Mouse (Mus musculus) CH12.LX (cell line): ENCODE data around the gene Bend6. TPM values are rescaled to one million over a fixed set of nuclear protein-coding genes. Genes with fewer than 3 reads are reported as not detected.

Experiments
- DNase-seq: peaks from one replicate; pipeline ENCODE4 v3.0.0-alpha.2; 2013; ENCODE audit errors: extremely low read depth
- H3K27ac ChIP-seq: 2 replicates; pipeline ENCODE4 v1.5.1; 2012; ENCODE audit warnings: low read depth, mild to moderate bottlenecking, control low read depth, moderate library complexity; ENCODE audit not compliant: insufficient read depth
- H3K27me3 ChIP-seq: replicated peaks from 2 replicates; pipeline ENCODE3; 2012; ENCODE audit warnings: inconsistent platforms
- H3K36me3 ChIP-seq, 2 experiments: replicated peaks in 1 of 2; 2 replicates each; pipeline versions ENCODE3 to v1.6.1; 2012; ENCODE audit warnings: inconsistent platforms in 1 of 2, low read length in 1 of 2, mild to moderate bottlenecking in 1 of 2, mixed read lengths in 1 of 2, moderate library complexity in 1 of 2; ENCODE audit not compliant: control insufficient read depth in 1 of 2, insufficient read depth in 1 of 2
- H3K4me1 ChIP-seq, 2 experiments: 2 replicates each; pipeline ENCODE4 v1.6.1; 2012; ENCODE audit warnings: inconsistent platforms in 1 of 2, moderate library complexity in 1 of 2; ENCODE audit not compliant: insufficient read depth in 2 of 2, control insufficient read depth in 1 of 2
- H3K4me2 ChIP-seq: 2 replicates; pipeline ENCODE4 v1.6.1; 2012; ENCODE audit warnings: low read depth, mild to moderate bottlenecking, control low read depth; ENCODE audit not compliant: poor library complexity, insufficient read depth, severe bottlenecking
- H3K4me3 ChIP-seq, 3 experiments: fragments of 150-350 bp in 1 of 3; sonication (generic) in 1 of 3; replicated peaks in 1 of 3; 2 replicates each; pipeline versions ENCODE3 to v1.5.1; 2011 to 2012; ENCODE audit warnings: low read depth in 2 of 3, low read length in 2 of 3, mild to moderate bottlenecking in 2 of 3, moderate library complexity in 2 of 3, control low read depth in 1 of 3, improper control_type of control experiment in 1 of 3, inconsistent platforms in 1 of 3, mixed read lengths in 1 of 3; ENCODE audit not compliant: poor library complexity in 1 of 3
- H3K79me2 ChIP-seq: replicated peaks from 2 replicates; pipeline ENCODE4 v1.6.1; 2012; ENCODE audit warnings: mild to moderate bottlenecking, moderate library complexity; ENCODE audit not compliant: control insufficient read depth, poor library complexity, insufficient read depth, severe bottlenecking; ENCODE audit errors: extremely low read depth
- H3K9ac ChIP-seq: 2 replicates; pipeline ENCODE4 v1.6.1; 2012; ENCODE audit warnings: low read depth, mild to moderate bottlenecking, control low read depth, moderate library complexity; ENCODE audit not compliant: insufficient read depth
- H3K9me3 ChIP-seq: replicated peaks from 2 replicates; pipeline ENCODE3; 2012; ENCODE audit warnings: low read length, inconsistent platforms, mixed read lengths
- BHLHE40 ChIP-seq: IDR thresholded peaks from 2 replicates; pipeline ENCODE4 v1.6.1; 2011; ENCODE audit warnings: mild to moderate bottlenecking, low read depth, low read length, improper control_type of control experiment
- CHD2 ChIP-seq: IDR thresholded peaks from 2 replicates; pipeline ENCODE4 v1.6.1; 2011; ENCODE audit warnings: low read length, improper control_type of control experiment
- CTCF ChIP-seq, 2 experiments: IDR thresholded peaks in 1 of 2; conservative IDR thresholded peaks in 1 of 2; 2 replicates each; pipeline ENCODE4 v1.5.1; 2011 to 2012; ENCODE audit warnings: low read depth in 2 of 2, low read length in 2 of 2, improper control_type of control experiment in 1 of 2, inconsistent platforms in 1 of 2, mild to moderate bottlenecking in 1 of 2, moderate library complexity in 1 of 2
- E2F4 ChIP-seq: IDR thresholded peaks from 2 replicates; pipeline ENCODE4 v1.6.1; 2011; ENCODE audit warnings: low read depth, low read length, improper control_type of control experiment; ENCODE audit not compliant: insufficient replicate concordance
- ELF1 ChIP-seq: IDR thresholded peaks from 2 replicates; pipeline ENCODE4 v1.6.1; 2014; ENCODE audit warnings: low read depth, mild to moderate bottlenecking, inconsistent platforms, low read length, improper control_type of control experiment
- IRF4 ChIP-seq: IDR thresholded peaks from 2 replicates; pipeline ENCODE4 v1.6.1; 2014; ENCODE audit warnings: low read depth, mild to moderate bottlenecking, inconsistent platforms, low read length, improper control_type of control experiment
- JUN ChIP-seq: IDR thresholded peaks from 2 replicates; pipeline ENCODE4 v1.6.1; 2011; ENCODE audit warnings: low read depth, mild to moderate bottlenecking, low read length, improper control_type of control experiment, moderate library complexity; ENCODE audit not compliant: insufficient read depth
- JUND ChIP-seq: conservative IDR thresholded peaks from 2 replicates; pipeline ENCODE4 v1.6.1; 2011; ENCODE audit warnings: low read depth, low read length, improper control_type of control experiment
- KAT2A ChIP-seq: IDR thresholded peaks from 2 replicates; pipeline ENCODE4 v1.6.1; 2012; ENCODE audit warnings: low read length, improper control_type of control experiment, inconsistent platforms; ENCODE audit not compliant: insufficient replicate concordance
- MAFK ChIP-seq: IDR thresholded peaks from 2 replicates; pipeline ENCODE4 v1.6.1; 2011; ENCODE audit warnings: low read length, improper control_type of control experiment; ENCODE audit not compliant: insufficient replicate concordance
- MAX ChIP-seq: IDR thresholded peaks from 2 replicates; pipeline ENCODE4 v1.6.1; 2011; ENCODE audit warnings: low read length, improper control_type of control experiment
- MXI1 ChIP-seq: IDR thresholded peaks from 2 replicates; pipeline ENCODE4 v1.6.1; 2011; ENCODE audit warnings: mild to moderate bottlenecking, low read depth, low read length, improper control_type of control experiment
- MYC ChIP-seq: IDR thresholded peaks from 2 replicates; pipeline ENCODE4 v1.6.1; 2011; ENCODE audit warnings: low read depth, mild to moderate bottlenecking, improper control_type of control experiment, low read length
- NELFE ChIP-seq: IDR thresholded peaks from 2 replicates; pipeline ENCODE4 v1.6.1; 2011; ENCODE audit warnings: low read depth, low read length, improper control_type of control experiment
- NRF1 ChIP-seq: IDR thresholded peaks from 2 replicates; pipeline ENCODE4 v1.6.1; 2014; ENCODE audit warnings: low read depth, mild to moderate bottlenecking, inconsistent platforms, low read length, improper control_type of control experiment, moderate library complexity
- PAX5 ChIP-seq: IDR thresholded peaks from 2 replicates; pipeline ENCODE4 v1.6.1; 2012; ENCODE audit warnings: low read length, inconsistent platforms, mixed read lengths
- POLR2A ChIP-seq: IDR thresholded peaks from 2 replicates; pipeline ENCODE4 v1.6.1; 2011; ENCODE audit warnings: low read depth, mild to moderate bottlenecking, improper control_type of control experiment, low read length
- POLR2AphosphoS2 ChIP-seq: IDR thresholded peaks from 2 replicates; pipeline ENCODE4 v1.6.1; 2011; ENCODE audit warnings: low read depth, low read length, improper control_type of control experiment
- RAD21 ChIP-seq: IDR thresholded peaks from 2 replicates; pipeline ENCODE4 v1.6.1; 2011; ENCODE audit warnings: low read depth, mild to moderate bottlenecking, low read length, improper control_type of control experiment, moderate library complexity
- RCOR1 ChIP-seq: conservative IDR thresholded peaks from 2 replicates; pipeline ENCODE4 v1.6.1; 2012; ENCODE audit warnings: low read depth, mild to moderate bottlenecking, inconsistent platforms, low read length, improper control_type of control experiment
- SMC3 ChIP-seq: IDR thresholded peaks from 2 replicates; pipeline ENCODE4 v1.6.1; 2011; ENCODE audit warnings: low read depth, low read length, improper control_type of control experiment
- TBP ChIP-seq: conservative IDR thresholded peaks from 2 replicates; pipeline ENCODE4 v1.6.1; 2011; ENCODE audit warnings: low read depth, low read length, improper control_type of control experiment
- TCF12 ChIP-seq: IDR thresholded peaks from 2 replicates; pipeline ENCODE4 v1.6.1; 2014; ENCODE audit warnings: low read depth, mild to moderate bottlenecking, inconsistent platforms, low read length, improper control_type of control experiment
- UBTF ChIP-seq: IDR thresholded peaks from 2 replicates; pipeline ENCODE4 v1.6.1; 2012; ENCODE audit warnings: low read depth, mild to moderate bottlenecking, inconsistent platforms, low read length, improper control_type of control experiment, moderate library complexity
- USF1 ChIP-seq: IDR thresholded peaks from 2 replicates; pipeline ENCODE4 v1.6.1; 2014; ENCODE audit warnings: low read depth, mild to moderate bottlenecking, inconsistent platforms, low read length, improper control_type of control experiment
- USF2 ChIP-seq: conservative IDR thresholded peaks from 2 replicates; pipeline ENCODE4 v1.6.1; 2011; ENCODE audit warnings: low read depth, low read length, improper control_type of control experiment
- ZKSCAN1 ChIP-seq: IDR thresholded peaks from 2 replicates; pipeline ENCODE4 v1.6.1; 2012; ENCODE audit warnings: low read depth, inconsistent platforms, low read length, improper control_type of control experiment, borderline replicate concordance
- ZMIZ1 ChIP-seq: IDR thresholded peaks from 2 replicates; pipeline ENCODE4 v1.6.1; 2012; ENCODE audit warnings: low read depth, mild to moderate bottlenecking, inconsistent platforms, low read length, improper control_type of control experiment
- ZNF384 ChIP-seq: IDR thresholded peaks from 2 replicates; pipeline ENCODE4 v1.6.1; 2012; ENCODE audit warnings: low read depth, low read length, improper control_type of control experiment, inconsistent platforms
- dilution Hi-C: fragments of 300-500 bp; cut with MboI; formaldehyde crosslinking; loops from 2 replicates; pipeline ENCODE4 v1.14.3; 2020; ENCODE audit warnings: low sequenced_read_pairs; ENCODE audit not compliant: extremely low pct_unique_long_range_greater_than_20kb, extremely low pct_ligation_motif_present
- in situ Hi-C: fragments of 300-500 bp; cut with MboI; formaldehyde crosslinking; loops from 3 replicates; pipeline ENCODE4 v1.14.3; 2019; ENCODE audit warnings: low sequenced_read_pairs, low pct_ligation_motif_present, low pct_unique_long_range_greater_than_20kb, mixed read lengths
- polyA plus RNA-seq: library from polyadenylated mRNA; unstranded; fragments of >175 nt; gene quantifications from 2 replicates; pipeline ENCODE4 v1.2.1, GENCODE M21; 2012; ENCODE audit warnings: low read depth; ENCODE audit not compliant: insufficient read length
- total RNA-seq, 2 experiments: library from RNA; depleted of rRNA; stranded (reverse); fragments of 300-350 nt in 1 of 2; fragments of >200 nt in 1 of 2; gene quantifications; 2 replicates each; pipeline ENCODE4 v1.2.3; 2012 to 2014

Bend6 gene
- total and polyA plus RNA-seq, 3 experiments, result 1.4 to 3.4 (median 3.2) TPM

- TF ChIP-seq BHLHE40, result no peak
- no peak for TF ChIP-seq MAFK
- peak; percentile 82 for TF ChIP-seq ELF1
- no peak for TF ChIP-seq SMC3
- peak; percentile 72 for TF ChIP-seq TCF12
- TF ChIP-seq ZNF384, result no peak
- TF ChIP-seq IRF4, result peak; percentile 55; the same call in 1 of the 2 replicates
- peak; percentile 69 for TF ChIP-seq ZMIZ1
- TF ChIP-seq PAX5, result no peak
- TF ChIP-seq ZKSCAN1, result no peak
- TF ChIP-seq JUND, result no peak
- TF ChIP-seq UBTF, result peak; percentile 84; the same call in 1 of the 2 replicates
- TF ChIP-seq CTCF (conservative IDR thresholded peaks at IDR 0.05 in 1 of 2, IDR thresholded peaks at IDR 0.05 in 1 of 2; ENCODE audit: low read depth in 2 of 2, low read length in 2 of 2), result no peak
- TF ChIP-seq MXI1, result peak; percentile 87
- TF ChIP-seq CHD2, result no peak
- TF ChIP-seq USF2, result no peak
- 0 out of 2 replicates have a peak, but pooled peaks have one; percentile 39 for TF ChIP-seq TBP
- peak; percentile 87; the same call in 1 of the 2 replicates for TF ChIP-seq KAT2A
- no peak for TF ChIP-seq USF1
- peak; percentile 99 for TF ChIP-seq MAX
- TF ChIP-seq RAD21, result no peak
- TF ChIP-seq POLR2A, result peak; percentile 91
Observed at GRCm38 (mm10) chr1:33813868-33814794, 93.5 kb downstream of the Bend6 start, which contains the start of gene Zfp451 (continued).

- DNase-seq, result peak; percentile 29
- H3K79me2 ChIP-seq, result peaks cover 45% of the 10 kb centered on the region
- TF ChIP-seq E2F4 (no peak), POLR2AphosphoS2 (no peak), MAFK (no peak), NRF1 (no peak), POLR2A (no peak), ELF1 (no peak), CTCF (conservative IDR thresholded peaks at IDR 0.05 in 1 of 2, IDR thresholded peaks at IDR 0.05 in 1 of 2; ENCODE audit: low read depth in 2 of 2, low read length in 2 of 2) (no peak), JUND (no peak), RCOR1 (no peak), MYC (no peak), ZNF384 (no peak), NELFE (no peak), TBP (no peak), JUN (no peak), MXI1 (no peak), CHD2 (no peak), KAT2A (no peak), USF1 (no peak)
- TF ChIP-seq, all 38 proteins: peak for 0
- Histone ChIP-seq H3K36me3 (peaks cover 21 to 39% of the 10 kb centered on the region in 2 experiments), H3K27me3 (no peaks in the 10 kb centered on the region), H3K9me3 (peaks cover 2% of the 10 kb centered on the region), H3K4me3 (peak overlapping the region; percentile 89 to 94 (median 93)), H3K9ac (peak overlapping the region; percentile 87), H3K4me2 (peak overlapping the region; percentile 72), H3K4me1 (peaks cover 2 to 28% of the 10 kb centered on the region in 2 experiments; a peak in 3 of 4 replicates), H3K27ac (no peak overlapping the region)
- in situ Hi-C loops, result no loop called here
- dilution Hi-C loops, result no loop called here
Observed at GRCm38 (mm10) chr1:33813495-33813867, 94.1 kb downstream of the Bend6 start.
